7 mouse cellular contexts compared by ENCODE assay signal in genomic region chr9:108341139-108341475, GRCm38 (mm10). TPM values are rescaled to one million over a fixed set of nuclear protein-coding genes. Genes with fewer than 3 reads are reported as not detected.
DNase-seq lines count a peak whose midpoint lies in the region; ATAC-seq lines count a peak whose summit lies in the region.

No protein-coding gene starts in this region.

- H3K4me2 ChIP-seq in liver, embryonic 15.5 days: peak overlapping the region; percentile 72

- H3K4me1 ChIP-seq in liver, embryonic 15.5 days (replicated peaks): peaks cover 70% of the 10 kb centered on the region

- no peaks in the 10 kb centered on the region for H3K9me3 ChIP-seq in liver, embryonic 15.5 days (replicated peaks)

- peaks cover 41% of the 10 kb centered on the region for H3K36me3 ChIP-seq in liver, embryonic 15.5 days (replicated peaks)

- peak overlapping the region; percentile 88 for H3K4me3 ChIP-seq in liver, embryonic 15.5 days (replicated peaks)

- ATAC-seq in erythroid progenitor cell, adult 5-6 weeks (replicated peaks; ENCODE audit: low FRiP score, poor library complexity, severe bottlenecking): peak; percentile 5; the same call in 1 of the 2 replicates
- ATAC-seq in liver, embryonic 15.5 days (ENCODE audit: insufficient read depth): no peak

- DNase-seq in kidney, adult 11 months: peak; percentile 22
- no peak for DNase-seq in kidney, postnatal 10 days
- DNase-seq in ZHBTc4 (ENCODE audit: low read depth, low spot score): peak; percentile 19
- DNase-seq in right cerebral cortex, postnatal 10 days (ENCODE audit: low spot score in 2 of 2): no peak
- no peak for DNase-seq in layer of hippocampus, adult 18-20 months (ENCODE audit: low spot score in 2 of 2)

- H3K27me3 ChIP-seq in liver, embryonic 15.5 days: no peaks in the 10 kb centered on the region

- H3K27ac ChIP-seq in liver, embryonic 15.5 days (replicated peaks): peak overlapping the region; percentile 99

- 38% methylated on average over 5 of the region's 5 CpGs for WGBS in liver, embryonic 15.5 days (ENCODE audit: insufficient replicate concordance)

- peak overlapping the region; percentile 67 for H3K9ac ChIP-seq in liver, embryonic 15.5 days

RNA-seq across cellular contexts. Expression of gene Gpx1, which starts 2.4 kb away (rescaled TPM):
- total RNA-seq in erythroid progenitor cell, adult 5-6 weeks (2015; ENCODE audit: low replicate concordance): 4,218 and 4,387 TPM in 2 replicates
- total RNA-seq in erythroid progenitor cell, adult 5-6 weeks (2017; ENCODE audit: low replicate concordance): 2,703 and 2,741 TPM in 2 replicates
- polyA plus RNA-seq in liver, embryonic 15.5 days (2015; fragmentation: Nextera tagmentation; extraction: Ambion mirVana): 6,133 and 6,280 TPM in 2 replicates
- 10 to 100 TPM; 58.5 to 70.8 TPM for total RNA-seq in layer of hippocampus, adult 18-20 months (2021)

RNA-seq across cellular contexts. Expression of gene Usp4, which starts 6.5 kb away (rescaled TPM):
- 162 and 251 TPM in 2 replicates for total RNA-seq in erythroid progenitor cell, adult 5-6 weeks (2015; ENCODE audit: low replicate concordance)
- 123 and 148 TPM in 2 replicates for total RNA-seq in erythroid progenitor cell, adult 5-6 weeks (2017; ENCODE audit: low replicate concordance)
- polyA plus RNA-seq in liver, embryonic 15.5 days (2015; fragmentation: Nextera tagmentation; extraction: Ambion mirVana): 65.1 and 76.5 TPM in 2 replicates
- total RNA-seq in layer of hippocampus, adult 18-20 months (2021): 100 to 1,000 TPM; 102 to 105 TPM

RNA-seq across cellular contexts. Expression of gene Tcta, which starts 35.1 kb away (rescaled TPM):
- total RNA-seq in erythroid progenitor cell, adult 5-6 weeks (2015; ENCODE audit: low replicate concordance): 5.9 and 11.5 TPM in 2 replicates
- total RNA-seq in erythroid progenitor cell, adult 5-6 weeks (2017; ENCODE audit: low replicate concordance): 2.3 and 2.4 TPM in 2 replicates
- 14.1 and 14.4 TPM in 2 replicates for polyA plus RNA-seq in liver, embryonic 15.5 days (2015; fragmentation: Nextera tagmentation; extraction: Ambion mirVana)
- total RNA-seq in layer of hippocampus, adult 18-20 months (2021): 10 to 100 TPM; 29.9 to 31.3 TPM

RNA-seq across cellular contexts. Expression of gene Rhoa, which starts 35.2 kb away (rescaled TPM):
- total RNA-seq in erythroid progenitor cell, adult 5-6 weeks (2015; ENCODE audit: low replicate concordance): 157 and 175 TPM in 2 replicates
- 253 and 313 TPM in 2 replicates for total RNA-seq in erythroid progenitor cell, adult 5-6 weeks (2017; ENCODE audit: low replicate concordance)
- 190 and 202 TPM in 2 replicates for polyA plus RNA-seq in liver, embryonic 15.5 days (2015; fragmentation: Nextera tagmentation; extraction: Ambion mirVana)
- total RNA-seq in layer of hippocampus, adult 18-20 months (2021): 100 to 1,000 TPM; 163 to 172 TPM

RNA-seq across cellular contexts. Expression of gene Amt, which starts 44.5 kb away (rescaled TPM):
- total RNA-seq in erythroid progenitor cell, adult 5-6 weeks (2015; ENCODE audit: low replicate concordance): not detected in 2 replicates
- not detected in 2 replicates for total RNA-seq in erythroid progenitor cell, adult 5-6 weeks (2017; ENCODE audit: low replicate concordance)
- 11.9 and 13.3 TPM in 2 replicates for polyA plus RNA-seq in liver, embryonic 15.5 days (2015; fragmentation: Nextera tagmentation; extraction: Ambion mirVana)
- 10 to 100 TPM; 30.2 to 33.0 TPM for total RNA-seq in layer of hippocampus, adult 18-20 months (2021)

Comparison
In these comparisons a context has a peak if more than half of its experiments do, and no peak if none do; other contexts are left out.
1. DNase-seq: peak in kidney, adult 11 months (single experiment) and ZHBTc4 (single experiment); none in kidney, postnatal 10 days (single experiment), right cerebral cortex, postnatal 10 days (0 of 2) and layer of hippocampus, adult 18-20 months (0 of 2).
2. RNA of gene Gpx1, which starts 2.4 kb away (total RNA-seq): 2,703 to 4,387 TPM in erythroid progenitor cell, adult 5-6 weeks; 58.5 to 70.8 TPM in layer of hippocampus, adult 18-20 months; every median in the first group is over 10 times any median in the second.